Mouse (Mus musculus) ES-E14 (cell line): ENCODE results near the gene Smim24.

Experiments used
- HCFC1 ChIP-seq: IDR thresholded peaks from 2 replicates; pipeline ENCODE4 v1.6.1; 2012; ENCODE audit warnings: low read length, inconsistent platforms, borderline replicate concordance; ENCODE audit not compliant: insufficient read depth
- MAFK ChIP-seq: IDR thresholded peaks from 2 replicates; pipeline ENCODE4 v1.6.1; 2014; ENCODE audit warnings: mild to moderate bottlenecking, low read depth, low read length, inconsistent platforms; ENCODE audit not compliant: insufficient read depth
- ZC3H11A ChIP-seq: IDR thresholded peaks from 2 replicates; pipeline ENCODE4 v1.6.1; 2012; ENCODE audit warnings: low read depth, mild to moderate bottlenecking, inconsistent platforms, low read length, borderline replicate concordance
- ZNF384 ChIP-seq: IDR thresholded peaks from 2 replicates; pipeline ENCODE4 v1.6.1; 2012; ENCODE audit warnings: low read depth, low read length, inconsistent platforms

GRCm38 (mm10) chr10:81358841-81359240 is 34.0 kb upstream of the Smim24 start:
- TF ChIP-seq HCFC1 (no peak), ZNF384 (no peak), ZC3H11A (no peak), MAFK (no peak)
